Mouse (Mus musculus): ENCODE data around the gene Ano1.

Ano1 gene

DNA sequence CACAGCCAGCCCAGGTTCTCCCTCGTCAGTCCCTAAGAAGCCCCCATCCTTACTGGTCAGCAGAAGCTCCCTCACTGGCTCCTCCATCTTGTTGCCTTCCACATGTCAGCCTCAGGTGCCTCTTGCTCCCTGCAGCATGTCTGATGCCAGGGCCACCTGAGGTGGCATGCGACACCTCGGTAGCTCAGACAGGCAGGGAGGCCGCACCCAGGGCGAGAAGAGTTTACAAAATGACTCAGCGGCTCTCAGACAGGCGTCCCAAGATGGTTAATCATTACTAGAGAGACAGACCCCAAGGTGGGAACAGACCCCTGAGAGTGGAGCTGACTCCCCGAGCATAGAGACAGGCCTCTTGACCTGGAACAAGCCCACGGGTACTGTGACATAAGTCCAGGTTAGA lies at the start of gene Ano1:
TSS of gene Ano1 (minus strand) at position 142 of the 400 bp plus-strand sequence.
- no peak for DNase-seq

DNA sequence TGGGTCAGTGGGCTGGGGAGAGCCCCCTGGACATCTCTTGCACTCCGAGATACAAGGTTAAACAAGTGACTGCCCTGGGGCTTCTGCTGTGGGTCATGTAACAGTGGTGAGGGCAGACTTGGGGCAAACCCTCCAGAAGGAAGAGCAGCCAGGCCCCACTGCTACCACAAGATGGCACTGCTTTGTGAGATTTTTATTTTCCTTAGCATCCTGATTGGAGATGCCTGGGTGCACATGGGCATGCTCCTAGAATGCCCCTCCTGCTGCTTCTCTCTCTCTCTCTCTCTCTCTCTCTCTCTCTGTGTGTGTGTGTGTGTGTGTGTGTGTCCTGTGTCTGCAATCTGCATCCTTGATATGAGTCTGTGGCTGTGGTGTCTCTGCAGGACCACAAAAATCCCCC lies 46.7 kb upstream of the Ano1 start:
- no peak for DNase-seq

DNA sequence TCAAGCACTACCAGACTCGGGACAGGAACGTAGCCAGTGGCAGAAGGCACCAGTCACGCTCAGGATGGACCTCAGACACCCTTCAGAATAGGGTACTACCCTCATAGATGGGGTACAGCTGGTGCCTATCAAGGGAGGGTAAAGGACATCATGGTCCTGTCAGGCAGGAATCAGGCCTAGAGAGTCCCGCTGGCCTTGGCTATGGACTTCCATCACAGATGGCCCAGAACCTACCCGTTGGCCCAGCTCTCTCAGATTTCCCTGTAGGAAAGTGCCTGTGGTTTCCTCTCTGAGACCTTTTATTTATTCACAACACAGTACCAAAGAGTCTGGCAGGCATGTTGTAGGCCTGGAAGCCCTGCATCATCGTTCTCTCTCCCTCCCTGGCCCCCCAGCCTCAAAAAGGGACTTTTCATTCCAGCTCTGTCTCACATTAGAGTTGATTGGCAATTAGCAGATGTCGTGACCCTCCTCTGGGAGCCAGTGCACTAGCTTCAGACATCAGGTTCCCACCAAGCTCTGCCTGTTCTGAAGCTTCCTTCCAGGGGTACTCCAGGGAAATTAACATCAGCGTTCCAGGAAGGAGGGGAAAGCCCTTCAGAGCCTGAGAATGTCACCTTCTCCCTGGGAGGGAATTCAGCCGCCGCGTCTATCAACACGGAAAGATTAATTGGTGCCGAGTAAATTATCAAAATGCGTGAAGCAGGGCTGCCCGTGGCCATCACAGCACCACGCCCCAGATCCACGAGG lies 45.4 kb upstream of the Ano1 start:
- DNase-seq: no peak

DNA sequence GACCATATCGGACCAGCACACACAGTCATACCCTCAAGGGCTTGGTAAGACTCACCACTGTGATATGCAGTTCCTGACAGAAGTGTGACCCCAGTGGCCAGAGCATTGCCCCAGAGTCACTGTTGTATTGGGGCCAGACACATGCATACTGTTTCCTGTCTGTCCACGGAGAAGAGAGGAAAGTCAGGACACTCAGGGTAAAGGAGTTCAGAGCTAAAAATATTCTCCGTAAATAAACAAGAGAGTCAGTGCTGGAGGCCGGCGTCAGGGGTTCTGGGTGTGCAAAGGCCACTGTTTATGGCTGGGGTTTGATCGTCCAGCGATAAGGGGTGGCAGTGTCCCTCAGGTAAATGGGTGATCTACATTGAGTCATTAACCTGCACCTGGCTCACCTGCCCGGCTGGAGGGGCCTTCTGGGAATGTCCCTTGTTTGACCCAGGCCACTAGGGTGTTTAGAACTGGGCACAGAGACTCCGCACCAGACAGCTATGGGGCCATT lies 44.3 kb upstream of the Ano1 start:
- DNase-seq: no peak

DNA sequence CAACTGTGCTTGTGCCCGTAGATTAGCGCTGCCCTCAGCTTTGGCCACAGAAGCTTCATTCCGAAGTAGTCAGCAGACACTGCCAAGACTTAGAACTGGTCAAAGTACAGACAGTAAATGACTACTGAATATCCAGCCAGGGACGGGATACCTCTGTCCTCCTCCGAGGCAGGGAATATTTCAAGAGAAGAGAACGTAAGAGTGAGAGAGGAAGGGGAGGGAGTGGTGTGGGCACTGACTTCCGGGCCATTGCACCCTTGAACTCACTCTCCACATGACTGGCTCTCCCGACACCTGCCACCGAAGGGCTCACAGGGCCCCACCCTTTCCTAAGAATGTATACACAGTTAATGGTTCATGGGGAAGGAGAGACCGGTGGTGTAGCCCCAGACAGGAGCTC lies 41.5 kb upstream of the Ano1 start:
- no peak for DNase-seq

DNA sequence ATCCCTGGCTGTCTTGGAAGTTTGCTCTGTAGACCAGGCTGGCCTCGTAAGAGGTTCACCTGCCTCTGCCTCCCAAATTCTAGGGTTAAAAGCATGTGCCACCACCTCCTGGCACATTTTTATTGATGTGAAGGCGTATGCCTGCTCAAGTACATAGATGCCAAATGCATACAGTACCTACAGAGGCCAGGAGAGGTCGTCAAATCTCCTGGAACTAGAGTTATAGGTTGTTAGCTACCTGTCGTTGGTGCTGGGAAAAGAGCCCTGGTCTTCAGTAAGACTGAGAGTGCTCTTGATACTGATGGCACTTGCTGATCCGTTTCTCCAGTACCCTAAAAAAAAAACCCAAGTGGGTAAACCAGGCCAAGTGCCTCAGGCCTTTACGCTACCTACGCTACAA lies 39.7 kb upstream of the Ano1 start:
- DNase-seq: no peak

DNA sequence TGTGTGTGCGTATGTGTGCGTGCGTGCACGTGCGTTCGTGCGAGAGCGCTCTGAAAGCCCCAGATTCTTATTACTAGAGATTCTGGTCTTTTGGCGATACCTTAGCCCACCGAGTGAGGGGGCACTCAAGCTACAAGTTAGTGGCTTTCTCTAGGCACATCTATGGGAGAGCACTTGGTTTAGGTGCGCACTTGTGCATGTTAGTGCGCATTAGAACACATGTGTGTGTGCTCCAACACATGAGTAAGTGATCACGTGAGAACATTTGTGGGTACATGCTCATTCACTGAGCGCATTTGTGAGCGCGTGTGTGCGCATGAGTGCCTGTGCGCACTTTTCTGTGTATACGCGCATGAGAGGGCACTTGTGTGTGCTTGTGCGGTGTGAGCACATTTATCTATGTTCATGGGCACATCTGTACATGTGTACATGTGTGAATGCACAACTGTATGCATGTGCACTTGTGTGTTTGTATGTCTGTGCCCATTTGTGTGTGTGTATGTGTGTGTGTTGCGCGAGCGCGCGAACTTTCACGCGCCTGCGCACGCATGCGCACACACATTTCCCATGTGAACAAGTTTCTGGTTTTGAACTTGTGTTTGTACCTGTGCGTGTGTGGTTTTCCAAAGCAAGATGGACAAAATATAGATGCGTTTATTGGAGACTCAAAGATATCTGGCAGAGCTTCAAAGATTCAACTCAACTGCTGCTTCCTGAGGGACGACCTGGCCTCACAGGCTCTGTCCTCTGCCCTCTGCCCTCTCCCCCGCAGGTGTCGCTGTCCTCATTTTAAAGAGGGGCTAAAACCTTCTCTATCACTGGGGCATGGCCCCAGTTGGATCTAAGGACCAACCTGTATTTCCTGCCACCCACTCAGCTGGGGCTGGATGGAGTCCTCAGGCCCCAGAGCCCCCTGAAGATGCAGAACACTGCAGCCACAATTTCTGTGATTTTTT lies 38.1 kb upstream of the Ano1 start:
- DNase-seq: no peak

DNA sequence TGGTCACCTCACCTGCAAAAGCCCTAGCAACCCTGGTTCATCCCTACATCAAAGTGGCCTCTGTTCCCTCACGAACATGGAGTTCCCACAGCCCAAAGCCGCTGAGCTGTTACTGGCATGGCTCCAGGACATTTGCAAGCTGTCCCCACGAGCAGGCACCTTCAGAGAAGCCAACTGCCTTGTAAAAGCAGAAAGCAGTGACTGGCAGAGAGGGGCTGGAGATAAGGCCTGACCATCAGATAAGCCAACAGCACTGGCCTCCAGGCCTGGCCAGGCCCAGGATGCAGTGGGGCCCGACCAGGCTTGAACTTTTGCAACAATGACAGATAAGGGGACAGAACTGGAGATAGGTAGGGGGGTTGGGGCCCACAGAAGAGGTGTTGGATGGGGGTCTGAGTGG lies 36.9 kb upstream of the Ano1 start:
- no peak for DNase-seq

DNA sequence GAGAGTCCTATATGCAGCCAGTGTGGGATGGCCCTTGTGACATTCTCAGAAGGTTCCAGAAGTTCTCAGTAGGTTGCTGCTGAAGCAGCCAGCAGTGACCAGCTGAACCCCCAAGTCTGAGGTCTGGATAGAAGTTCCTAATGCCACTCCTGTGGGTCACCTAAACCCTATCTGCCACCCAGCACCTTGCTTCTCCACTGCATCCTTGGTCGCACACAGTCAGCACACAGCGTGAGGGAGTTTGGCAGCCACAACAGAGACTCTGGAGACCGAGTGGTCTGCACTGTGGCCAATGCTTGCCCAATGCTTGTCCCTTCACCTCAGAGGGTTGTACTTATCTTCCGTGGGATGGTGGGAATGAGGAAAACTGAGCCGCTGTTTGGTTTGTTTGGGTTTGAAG lies 35.7 kb upstream of the Ano1 start:
- DNase-seq: no peak

DNA sequence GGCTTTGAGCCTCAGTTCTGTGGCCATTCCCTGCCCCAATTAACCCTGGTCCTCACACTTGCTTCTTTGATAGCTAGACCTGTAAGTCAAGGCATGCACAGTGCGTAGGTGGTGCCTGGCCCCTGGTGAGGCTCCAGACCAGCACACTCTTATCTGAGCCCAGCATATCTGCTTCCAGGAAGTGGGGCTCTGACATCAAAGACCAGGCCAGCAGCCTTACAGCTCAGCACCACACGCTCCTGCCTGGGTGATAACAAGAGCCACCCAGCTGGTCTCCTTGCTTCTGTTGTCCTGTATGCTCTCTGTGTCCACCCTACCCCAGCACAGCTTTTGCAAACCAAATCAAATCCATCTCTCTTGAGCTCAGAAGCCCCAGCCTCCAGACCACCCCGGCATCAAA lies 34.8 kb upstream of the Ano1 start:
- DNase-seq: no peak

DNA sequence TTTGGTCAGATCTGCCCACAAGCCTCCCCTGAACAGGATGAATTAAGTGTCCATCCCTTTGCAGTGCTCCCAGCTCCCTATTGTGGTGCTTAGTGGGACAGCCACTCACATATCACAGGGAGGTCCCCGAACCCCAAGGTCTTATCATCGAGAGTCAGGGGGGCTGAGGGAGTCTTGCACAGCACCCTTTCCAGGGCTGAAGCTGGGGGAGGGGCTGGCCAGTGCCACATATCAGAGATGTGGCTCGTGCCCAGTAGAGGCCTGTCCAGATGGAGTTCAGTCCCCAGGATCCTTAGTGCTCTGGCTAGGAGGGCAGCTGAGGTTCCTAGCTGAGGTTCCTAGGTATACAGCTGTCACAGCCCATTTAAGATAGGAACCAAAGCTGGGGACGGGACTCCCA lies 32.4 kb upstream of the Ano1 start:
- DNase-seq: no peak

DNA sequence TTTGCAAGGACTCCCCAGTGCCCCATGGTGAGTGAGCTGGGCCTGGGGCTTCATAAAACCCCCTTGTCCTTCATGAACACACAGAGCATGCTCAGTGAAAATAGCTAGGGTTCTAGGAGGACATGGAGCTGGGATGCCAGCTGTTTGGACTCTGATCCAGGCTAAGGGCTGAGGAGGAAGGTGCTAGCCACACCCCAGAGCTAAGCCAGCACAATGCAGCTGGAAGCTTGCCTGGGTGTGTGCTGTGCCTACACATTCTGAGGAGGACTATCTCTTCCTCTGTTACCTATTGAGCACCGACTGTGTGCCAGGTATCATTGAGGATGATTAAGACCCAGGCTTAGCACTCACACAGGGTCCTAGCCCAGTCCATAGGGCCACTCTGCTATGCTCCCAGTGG lies 30.6 kb upstream of the Ano1 start:
- no peak for DNase-seq

DNA sequence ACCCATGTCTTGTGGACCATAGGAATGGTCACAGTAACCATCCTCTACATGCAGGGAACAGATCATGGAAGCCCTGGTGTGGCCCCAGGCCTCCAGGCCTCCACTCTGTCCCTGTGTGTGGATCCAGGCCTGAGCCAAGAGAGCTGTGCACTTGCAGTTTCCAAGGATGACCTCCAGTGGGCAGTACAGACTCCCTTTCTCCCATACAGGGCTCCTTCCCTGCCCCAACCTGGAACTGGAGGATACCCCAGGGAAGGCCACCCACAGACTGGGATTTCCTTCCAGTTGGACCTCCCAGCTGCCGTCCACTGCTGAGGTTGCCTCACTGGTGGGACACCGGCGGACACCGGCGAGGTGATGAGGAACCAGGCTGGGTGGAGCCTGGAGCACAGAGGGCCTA lies 29.6 kb upstream of the Ano1 start:
- no peak for DNase-seq

DNA sequence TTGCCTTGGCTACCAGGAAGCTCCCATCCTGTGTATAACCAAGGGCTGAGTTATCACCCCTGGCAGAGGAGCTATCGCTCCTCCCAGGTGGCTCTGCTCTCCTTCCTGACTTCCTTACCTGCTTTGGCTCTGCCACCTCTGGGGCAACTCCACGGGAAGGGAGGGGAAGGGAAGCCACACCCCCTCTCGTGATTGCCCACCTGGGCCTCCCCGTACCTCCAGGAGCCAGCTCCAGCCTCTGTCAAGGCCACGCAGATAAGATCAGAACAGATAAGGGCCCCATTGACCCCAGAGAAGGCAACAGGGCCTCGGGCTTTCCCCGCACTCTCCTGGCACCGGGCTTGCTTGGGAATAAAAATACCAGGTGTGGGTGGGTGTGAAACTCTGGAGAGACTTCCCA lies 28.4 kb upstream of the Ano1 start:
- DNase-seq: no peak

DNA sequence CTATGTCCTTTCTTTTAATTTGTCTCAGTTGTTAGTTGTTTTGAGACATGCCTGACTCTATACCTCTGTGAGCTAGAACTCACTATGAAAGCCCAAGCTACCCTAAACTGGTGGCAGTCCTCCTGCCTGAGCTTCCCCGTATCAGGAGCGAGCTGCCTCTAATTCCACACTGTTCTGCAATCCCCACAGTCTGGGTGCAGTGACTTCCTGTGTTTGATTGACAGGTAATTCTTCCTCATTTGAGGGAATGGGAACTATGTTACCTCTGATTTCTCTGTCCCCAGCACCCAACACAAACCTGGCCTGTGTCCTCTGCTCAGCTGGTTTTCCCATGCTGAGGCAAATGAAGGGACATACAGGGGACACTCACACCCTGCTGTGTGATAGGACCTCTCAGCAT lies 27.9 kb upstream of the Ano1 start:
- DNase-seq: no peak

DNA sequence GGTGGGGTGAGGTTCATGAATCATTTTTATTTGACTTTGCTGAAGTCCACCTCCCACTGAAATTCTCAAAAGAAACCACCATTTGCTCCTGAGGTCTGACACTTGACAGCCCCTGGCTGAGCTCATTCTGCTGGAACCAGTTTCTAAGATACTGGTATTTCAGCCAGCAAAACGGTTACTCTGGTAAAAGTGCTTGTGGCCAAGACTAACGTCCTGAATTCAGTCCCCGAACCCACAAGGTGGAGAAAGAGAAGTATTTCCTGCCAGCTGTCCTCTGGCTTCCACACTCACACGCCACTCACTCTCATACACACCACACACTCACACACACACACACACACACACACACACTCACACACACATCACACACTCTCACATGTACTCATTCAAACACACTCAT lies 26.0 kb upstream of the Ano1 start:
- DNase-seq: no peak

DNA sequence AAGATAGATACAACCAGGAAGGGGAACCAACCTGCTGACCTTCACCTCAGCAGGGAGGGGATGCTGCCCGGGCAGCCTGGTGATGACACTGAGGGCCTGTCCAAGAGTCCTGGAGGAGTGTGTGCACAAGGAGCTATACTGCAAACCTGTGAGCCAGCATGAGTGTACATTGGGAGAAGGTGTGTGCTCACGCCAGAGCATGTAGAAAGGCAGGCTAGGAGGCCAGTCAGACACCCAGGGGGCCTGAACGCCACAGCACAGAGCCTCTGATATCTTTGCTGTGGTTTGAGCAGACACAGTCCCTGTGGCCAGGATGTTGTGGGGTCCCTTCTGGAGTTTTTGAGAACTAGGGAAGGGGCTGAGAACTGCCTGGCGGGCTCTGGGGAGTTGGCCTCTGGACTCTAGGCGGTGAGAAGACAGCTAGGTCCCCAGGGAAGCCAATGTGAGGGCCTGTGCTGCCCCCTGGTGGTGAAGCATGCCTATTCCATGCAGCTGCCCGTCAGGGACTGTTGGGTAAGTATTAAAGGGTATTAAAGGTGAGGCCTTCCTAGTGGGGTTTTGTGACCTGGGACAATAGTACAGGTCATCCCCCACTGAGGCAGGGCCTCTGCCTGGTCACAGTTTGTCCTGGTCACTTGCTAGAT lies 24.2 kb upstream of the Ano1 start:
- DNase-seq: peak; percentile 63

DNA sequence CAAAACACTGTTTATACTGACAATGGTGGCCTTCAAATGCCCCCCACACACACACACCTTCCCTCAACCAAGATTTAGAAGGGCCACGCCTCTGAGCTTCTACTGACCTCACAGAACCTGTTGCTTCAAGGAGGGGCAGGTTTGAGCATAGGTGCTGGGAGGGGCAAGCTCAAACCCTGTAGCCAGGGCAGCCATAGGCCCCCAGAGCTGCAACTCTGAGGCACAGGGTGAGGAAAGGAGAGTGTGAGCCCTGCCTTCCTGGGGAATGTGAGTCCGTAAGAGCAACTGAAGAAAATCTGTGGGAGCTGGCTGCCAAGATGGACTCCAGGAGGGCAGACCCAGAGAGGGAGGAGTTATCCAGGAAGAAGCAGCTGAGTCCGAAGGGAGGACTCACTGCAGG lies 23.4 kb upstream of the Ano1 start:
- DNase-seq: no peak

DNA sequence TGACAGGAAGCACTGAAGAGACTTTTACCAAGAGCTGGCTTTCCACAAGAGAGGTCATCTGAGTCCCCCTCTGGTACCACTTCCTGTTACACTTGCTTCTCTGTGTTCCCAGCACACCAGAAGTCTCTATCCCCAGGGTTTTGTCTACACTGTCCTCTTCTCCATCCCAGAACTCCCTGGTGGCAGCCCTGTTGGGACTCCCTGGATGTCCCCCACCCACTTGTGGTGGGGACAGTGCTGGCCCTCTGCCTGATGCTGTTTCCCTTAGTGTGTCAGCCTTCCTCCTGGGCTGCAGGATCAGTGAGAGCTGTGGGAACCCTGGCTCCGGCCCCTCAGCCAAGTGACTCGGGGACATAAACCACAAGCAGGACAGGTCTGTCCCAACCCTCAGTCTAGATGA lies 22.5 kb upstream of the Ano1 start:
- DNase-seq: no peak

DNA sequence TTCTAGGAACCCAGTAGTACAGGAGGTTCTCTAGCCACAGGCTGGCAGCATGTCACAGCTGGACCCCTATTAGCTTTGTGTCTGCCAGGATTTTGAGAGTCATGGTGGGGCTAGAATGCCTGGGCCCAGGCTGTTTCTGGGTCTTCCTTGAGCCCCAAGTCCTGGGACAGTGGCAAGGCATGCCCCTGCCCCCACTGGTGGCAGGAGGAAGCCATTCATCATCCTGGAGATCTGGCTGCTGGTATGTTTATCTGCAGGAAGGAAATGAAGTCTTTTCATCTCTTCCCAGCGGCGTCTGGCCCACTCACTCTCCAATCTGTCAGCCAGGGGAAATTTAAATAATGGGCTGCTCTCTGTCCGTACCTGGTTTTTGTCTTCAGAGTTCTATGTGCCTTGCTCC lies 18.3 kb upstream of the Ano1 start:
- DNase-seq: no peak

DNA sequence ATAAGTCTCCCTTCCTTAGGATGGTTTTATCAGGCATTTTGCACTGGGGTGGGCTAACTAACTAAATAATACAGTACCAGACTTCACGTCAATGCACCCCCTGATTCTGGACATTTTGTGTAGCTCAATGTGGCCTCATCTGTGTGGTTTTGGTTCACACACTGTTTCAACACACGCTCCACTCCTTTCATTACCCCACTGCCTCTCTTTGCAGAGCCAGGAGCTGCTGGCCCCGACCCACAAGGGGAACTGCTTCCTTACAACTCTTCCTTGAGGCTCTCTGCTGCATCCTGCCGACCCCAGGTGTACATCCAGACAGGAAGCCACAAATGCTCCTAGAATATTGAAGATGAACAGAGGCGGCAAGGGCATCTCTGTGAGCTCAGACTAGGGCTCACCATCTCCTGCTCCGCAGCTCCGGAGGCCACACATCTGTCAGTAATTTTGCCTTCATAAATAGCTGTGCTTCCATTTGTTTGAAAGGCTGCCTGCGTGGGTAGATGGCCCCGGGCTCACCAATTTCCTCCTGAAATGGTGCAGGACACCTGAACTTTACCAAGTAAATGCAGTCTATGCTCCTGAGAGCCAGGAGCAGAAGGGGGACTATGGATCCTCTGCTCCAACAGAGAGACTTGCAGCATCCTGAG lies 17.8 kb upstream of the Ano1 start:
- no peak for DNase-seq

DNA sequence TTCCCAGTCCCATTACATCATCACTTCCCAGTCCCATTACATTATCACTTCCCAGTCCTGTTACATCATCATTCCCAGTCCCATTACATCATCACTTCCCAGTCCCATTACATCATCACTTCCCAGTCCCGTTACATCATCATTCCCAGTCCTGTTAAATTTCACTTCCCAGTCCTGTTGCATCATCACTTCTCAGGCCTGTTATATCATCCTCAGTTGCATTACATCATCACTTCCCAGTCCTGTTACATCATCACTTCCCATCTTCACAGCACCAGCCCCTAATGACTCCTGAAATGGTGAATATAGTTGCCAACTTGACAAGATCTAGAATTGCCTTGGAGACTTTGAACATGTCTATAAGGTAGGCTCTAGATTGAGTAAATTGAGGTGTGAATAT lies 17.1 kb upstream of the Ano1 start:
- no peak for DNase-seq

Data from layer of hippocampus, adult 9-11 months (tissue).